Mouse (Mus musculus): Measurements from ENCODE around the gene Cenpj.

DNA sequence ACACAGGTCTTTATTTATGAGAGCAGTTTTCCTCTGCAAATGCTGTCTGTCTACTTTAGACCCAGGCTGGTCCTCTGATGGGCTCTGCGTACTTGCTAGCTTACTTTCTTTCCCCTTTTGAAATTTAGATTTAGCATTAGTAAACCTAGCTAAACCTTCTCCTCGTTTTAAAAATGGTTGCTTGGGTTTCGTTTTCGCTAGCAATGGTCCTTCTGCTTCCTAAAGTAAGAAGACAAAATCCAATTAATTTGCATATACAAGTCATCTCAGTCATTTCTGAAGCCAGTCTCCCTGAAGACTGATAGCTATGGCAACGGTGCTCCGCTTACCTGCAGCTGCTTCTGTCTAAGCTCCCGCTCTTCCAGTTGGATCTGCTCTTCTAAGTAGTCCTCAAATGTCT lies 21.9 kb downstream of the Cenpj start:
- TF ChIP-seq CTCF (IDR thresholded peaks at IDR 0.05; ENCODE audit: borderline replicate concordance, extremely low read depth, insufficient read depth, insufficient read length) (no peak), POLR2A (IDR thresholded peaks at IDR 0.05; ENCODE audit: borderline replicate concordance, extremely low read depth, insufficient read depth, insufficient read length, poor library complexity, severe bottlenecking) (no peak)

Data from brain, embryonic 14.5 days (tissue).